In the genomic region with DNA sequence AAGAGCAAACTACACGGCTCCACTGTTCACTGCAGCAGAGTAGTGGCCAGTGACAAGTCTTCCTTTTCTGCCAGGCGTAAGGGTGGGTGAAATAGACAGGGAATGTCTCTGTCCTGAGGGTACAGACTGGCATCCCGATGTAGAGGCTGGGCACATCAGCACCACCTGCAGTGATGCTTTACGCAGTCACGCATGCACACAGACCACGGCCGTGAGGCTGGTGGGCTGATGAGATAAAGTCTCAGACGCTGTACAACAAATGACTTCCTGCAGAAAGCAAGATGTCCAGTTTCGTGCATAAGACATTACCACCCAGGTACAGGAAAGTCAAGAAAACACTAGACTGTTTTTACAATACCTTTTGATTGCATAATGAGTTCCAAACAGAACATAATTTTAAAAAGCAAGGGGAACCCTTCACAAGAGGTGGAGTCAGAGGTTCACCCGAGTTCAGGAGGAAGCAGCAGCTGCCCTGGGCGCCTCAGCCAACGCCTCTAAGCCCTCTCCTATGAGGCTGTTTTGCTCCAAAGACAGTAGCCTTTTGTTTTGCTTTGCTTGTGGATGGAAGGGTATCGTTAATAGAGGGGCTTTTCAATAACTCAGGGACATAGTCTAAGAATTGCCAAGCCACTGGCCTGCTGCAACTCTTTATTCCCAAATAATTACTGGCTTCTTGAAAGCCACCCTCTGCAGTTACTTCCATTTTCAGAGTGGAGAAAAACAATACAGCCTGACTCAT, we compare ENCODE assay signal across 8 mouse cellular contexts. TPM values are rescaled to one million over a fixed set of nuclear protein-coding genes. Genes with fewer than 3 reads are reported as not detected.
DNase-seq lines count a peak whose midpoint lies in the region; ATAC-seq and TF ChIP-seq lines count a peak whose summit lies in the region.

No protein-coding gene starts in this region.

- no peak overlapping the region for H3K4me3 ChIP-seq in layer of hippocampus, adult 2 months
- no peak overlapping the region for H3K4me3 ChIP-seq in brown adipose tissue, adult 24 weeks (ENCODE audit: insufficient read depth, low read depth, low read length)
- no peak overlapping the region for H3K4me3 ChIP-seq in hindbrain, embryonic 15.5 days
- H3K4me3 ChIP-seq in midbrain, embryonic 15.5 days = no peak overlapping the region

- no peak for TF ChIP-seq CTCF in layer of hippocampus, adult 2 months (conservative IDR thresholded peaks at IDR 0.05)

- peak overlapping the region; percentile 75 for H3K27ac ChIP-seq in layer of hippocampus, adult 2 months
- peak overlapping the region; percentile 66 for H3K27ac ChIP-seq in brown adipose tissue, adult 24 weeks (replicated peaks; ENCODE audit: low read depth, low read length)
- H3K27ac ChIP-seq in hindbrain, embryonic 15.5 days (replicated peaks) = 0 out of 2 replicates have a peak overlapping the region, but pooled peaks have one; percentile 11
- H3K27ac ChIP-seq in midbrain, embryonic 15.5 days = 0 out of 2 replicates have a peak overlapping the region, but pooled peaks have one; percentile 12

- no peaks in the 10 kb centered on the region for H3K9me3 ChIP-seq in hindbrain, embryonic 15.5 days
- no peaks in the 10 kb centered on the region for H3K9me3 ChIP-seq in midbrain, embryonic 15.5 days

- H3K4me1 ChIP-seq in brown adipose tissue, adult 24 weeks (ENCODE audit: control insufficient read depth, insufficient read depth, insufficient read length, low read length) = peaks cover 2% of the 10 kb centered on the region; the same call in 1 of the 2 replicates
- H3K4me1 ChIP-seq in hindbrain, embryonic 15.5 days (replicated peaks) = 0 out of 2 replicates have a peak, but pooled peaks cover 8% of the 10 kb centered on the region
- peaks cover 5% of the 10 kb centered on the region; the same call in 1 of the 2 replicates for H3K4me1 ChIP-seq in midbrain, embryonic 15.5 days

- 55% methylated on average over 13 of the region's 13 CpGs for WGBS in hindbrain, embryonic 15.5 days
- WGBS in midbrain, embryonic 15.5 days = 62% methylated on average over 13 of the region's 13 CpGs

- H3K9ac ChIP-seq in hindbrain, embryonic 15.5 days = no peak overlapping the region
- H3K9ac ChIP-seq in midbrain, embryonic 15.5 days = no peak overlapping the region

- H3K36me3 ChIP-seq in hindbrain, embryonic 15.5 days = no peaks in the 10 kb centered on the region
- no peaks in the 10 kb centered on the region for H3K36me3 ChIP-seq in midbrain, embryonic 15.5 days (replicated peaks)

- H3K4me2 ChIP-seq in hindbrain, embryonic 15.5 days = no peak overlapping the region
- no peak overlapping the region for H3K4me2 ChIP-seq in midbrain, embryonic 15.5 days

- ATAC-seq in hindbrain, embryonic 15.5 days (ENCODE audit: low FRiP score, low read depth) = no peak
- no peak for ATAC-seq in midbrain, embryonic 15.5 days (replicated peaks)

- H3K27me3 ChIP-seq in hindbrain, embryonic 15.5 days = no peaks in the 10 kb centered on the region
- H3K27me3 ChIP-seq in midbrain, embryonic 15.5 days (replicated peaks) = no peaks in the 10 kb centered on the region

- no peak for DNase-seq in layer of hippocampus, adult 2 months (ENCODE audit: low spot score in 2 of 2)
- no peak for DNase-seq in layer of hippocampus, postnatal 14 days (ENCODE audit: low spot score in 2 of 2)
- no peak for DNase-seq in gastrocnemius, postnatal 10 days
- DNase-seq in adipocyte (ENCODE audit: low spot score) = no peak
- no peak for DNase-seq in cerebellum, adult 9-11 months

RNA-seq across cellular contexts. Expression of gene Fam234a, which starts 8.8 kb away (rescaled TPM):
- total RNA-seq in layer of hippocampus, adult 2 months (2021) = 10 to 100 TPM; 18.8 to 21.0 TPM
- total RNA-seq in layer of hippocampus, postnatal 14 days (2021) = 10 to 100 TPM; 24.8 to 31.5 TPM
- 42.0 and 48.6 TPM in 2 replicates for polyA plus RNA-seq in brown adipose tissue, adult 24 weeks (2012; ENCODE audit: insufficient read depth, insufficient read length, missing spikeins)
- 34.2 and 35.6 TPM in 2 replicates for polyA plus RNA-seq in hindbrain, embryonic 15.5 days (2015; fragmentation: Nextera tagmentation; extraction: Ambion mirVana)
- 31.7 and 33.8 TPM in 2 replicates for polyA plus RNA-seq in midbrain, embryonic 15.5 days (2015; fragmentation: Nextera tagmentation; extraction: Ambion mirVana)
- total RNA-seq in gastrocnemius, postnatal 10 days (2021) = 10 to 100 TPM; 45.8 to 59.0 TPM

RNA-seq across cellular contexts. Expression of gene Luc7l, which starts 17.4 kb away (rescaled TPM):
- total RNA-seq in layer of hippocampus, adult 2 months (2021) = 10 to 100 TPM; 87.5 to 91.9 TPM
- 10 to 100 TPM; 84.5 to 90.3 TPM for total RNA-seq in layer of hippocampus, postnatal 14 days (2021)
- 10.7 and 23.5 TPM in 2 replicates for polyA plus RNA-seq in brown adipose tissue, adult 24 weeks (2012; ENCODE audit: insufficient read depth, insufficient read length, missing spikeins)
- 99.8 and 104 TPM in 2 replicates for polyA plus RNA-seq in hindbrain, embryonic 15.5 days (2015; fragmentation: Nextera tagmentation; extraction: Ambion mirVana)
- polyA plus RNA-seq in midbrain, embryonic 15.5 days (2015; fragmentation: Nextera tagmentation; extraction: Ambion mirVana) = 117 and 123 TPM in 2 replicates
- 10 to 100 TPM; 18.5 to 30.0 TPM for total RNA-seq in gastrocnemius, postnatal 10 days (2021)

RNA-seq across cellular contexts. Expression of gene Arhgdig, which starts 27.7 kb away (rescaled TPM):
- total RNA-seq in layer of hippocampus, adult 2 months (2021) = 10 to 100 TPM; 59.4 to 61.4 TPM
- 100 to 1,000 TPM; 147 to 158 TPM for total RNA-seq in layer of hippocampus, postnatal 14 days (2021)
- 3.1 and 7.4 TPM in 2 replicates for polyA plus RNA-seq in brown adipose tissue, adult 24 weeks (2012; ENCODE audit: insufficient read depth, insufficient read length, missing spikeins)
- 193 and 206 TPM in 2 replicates for polyA plus RNA-seq in hindbrain, embryonic 15.5 days (2015; fragmentation: Nextera tagmentation; extraction: Ambion mirVana)
- 124 and 125 TPM in 2 replicates for polyA plus RNA-seq in midbrain, embryonic 15.5 days (2015; fragmentation: Nextera tagmentation; extraction: Ambion mirVana)
- total RNA-seq in gastrocnemius, postnatal 10 days (2021) = 1 to 10 TPM; 3.5 to 4.8 TPM

RNA-seq across cellular contexts. Expression of gene Rgs11, which starts 32.5 kb away (rescaled TPM):
- total RNA-seq in layer of hippocampus, adult 2 months (2021) = 10 to 100 TPM; 49.2 to 56.9 TPM
- 10 to 100 TPM; 56.1 to 69.6 TPM for total RNA-seq in layer of hippocampus, postnatal 14 days (2021)
- polyA plus RNA-seq in brown adipose tissue, adult 24 weeks (2012; ENCODE audit: insufficient read depth, insufficient read length, missing spikeins) = not detected in 2 replicates
- 18.7 TPM in 2 replicates for polyA plus RNA-seq in hindbrain, embryonic 15.5 days (2015; fragmentation: Nextera tagmentation; extraction: Ambion mirVana)
- polyA plus RNA-seq in midbrain, embryonic 15.5 days (2015; fragmentation: Nextera tagmentation; extraction: Ambion mirVana) = 7.6 and 8.3 TPM in 2 replicates
- 1 to 10 TPM in 1 of 2 experiments, under 1 TPM in 1; 0.94 to 1.9 TPM for total RNA-seq in gastrocnemius, postnatal 10 days (2021)

RNA-seq across cellular contexts. Expression of gene Pdia2, which starts 36.4 kb away (rescaled TPM):
- under 1 TPM in 1 of 2 experiments, not detected in 1; 0.61 TPM for total RNA-seq in layer of hippocampus, adult 2 months (2021)
- total RNA-seq in layer of hippocampus, postnatal 14 days (2021) = under 1 TPM in 1 of 2 experiments, not detected in 1; 0.18 TPM
- polyA plus RNA-seq in brown adipose tissue, adult 24 weeks (2012; ENCODE audit: insufficient read depth, insufficient read length, missing spikeins) = not detected in 2 replicates
- polyA plus RNA-seq in hindbrain, embryonic 15.5 days (2015; fragmentation: Nextera tagmentation; extraction: Ambion mirVana) = 0.13 and 0.38 TPM in 2 replicates
- polyA plus RNA-seq in midbrain, embryonic 15.5 days (2015; fragmentation: Nextera tagmentation; extraction: Ambion mirVana) = 0.13 and 0.38 TPM in 2 replicates
- under 1 TPM in 1 of 2 experiments, not detected in 1; 0.16 TPM for total RNA-seq in gastrocnemius, postnatal 10 days (2021)

Comparison
In these comparisons a context has a peak if more than half of its experiments do, and no peak if none do; other contexts are left out.
1. H3K27ac ChIP-seq: peak in every context shown above with its lines; median percentile 75 in layer of hippocampus, adult 2 months; 66 in brown adipose tissue, adult 24 weeks; 12 in midbrain, embryonic 15.5 days; 11 in hindbrain, embryonic 15.5 days.
2. RNA of gene Arhgdig, which starts 27.7 kb away (total RNA-seq): 147 to 158 TPM in layer of hippocampus, postnatal 14 days and 59.4 to 61.4 TPM in layer of hippocampus, adult 2 months; 3.5 to 4.8 TPM in gastrocnemius, postnatal 10 days; every median in the first group is over 10 times any median in the second.